Mouse (Mus musculus) heart, postnatal 0 days (tissue): ENCODE measurements around the gene Setd3. TPM values are rescaled to one million over a fixed set of nuclear protein-coding genes. Genes with fewer than 3 reads are reported as not detected.
A peak's percentile ranks its signal among the peaks of the same experiment; 100 is the strongest.

Experiments used
- ATAC-seq: fragments of 200-750 bp; cut with Nextera tagmentation; 2 replicates; pipeline ENCODE4 v1.8.0; 2017; ENCODE audit warnings: low read depth, moderate number of reproducible peaks, moderate library complexity; ENCODE audit not compliant: insufficient read depth
- DNase-seq: peaks from one replicate; pipeline ENCODE4 v3.0.0-alpha.2; 2016; ENCODE audit warnings: low spot score
- H3K27ac ChIP-seq: fragments of 300-500 bp; sonication (generic); 2 replicates; pipeline ENCODE4 v1.5.1; 2014; ENCODE audit warnings: low read depth, mild to moderate bottlenecking
- H3K27me3 ChIP-seq: fragments of 300-500 bp; sonication (generic); 2 replicates; pipeline ENCODE4 v1.6.1; 2014; ENCODE audit warnings: low read length, mixed read lengths; ENCODE audit not compliant: control insufficient read depth, insufficient read depth
- H3K36me3 ChIP-seq: fragments of 300-500 bp; sonication (generic); replicated peaks from 2 replicates; pipeline ENCODE4 v1.6.1; 2014; ENCODE audit warnings: low read length, mixed read lengths; ENCODE audit not compliant: control insufficient read depth, insufficient read depth
- H3K4me1 ChIP-seq: fragments of 300-500 bp; sonication (generic); 2 replicates; pipeline ENCODE4 v1.6.1; 2014; ENCODE audit warnings: antibody characterized with exemption; ENCODE audit not compliant: control insufficient read depth, insufficient read depth
- H3K4me2 ChIP-seq: fragments of 300-500 bp; sonication (generic); 2 replicates; pipeline ENCODE4 v1.6.1; 2014; ENCODE audit warnings: low read depth, mild to moderate bottlenecking, low read length, moderate library complexity
- H3K4me3 ChIP-seq: fragments of 300-500 bp; sonication (generic); 2 replicates; pipeline ENCODE4 v1.5.1; 2014; ENCODE audit warnings: low read depth, low read length
- H3K9ac ChIP-seq: fragments of 300-500 bp; sonication (generic); replicated peaks from 2 replicates; pipeline ENCODE4 v1.6.1; 2014; ENCODE audit warnings: low read depth, low read length, mixed read lengths
- H3K9me3 ChIP-seq: fragments of 300-500 bp; sonication (generic); replicated peaks from 2 replicates; pipeline ENCODE4 v1.6.1; 2016; ENCODE audit warnings: low read length; ENCODE audit not compliant: control insufficient read depth
- CTCF ChIP-seq: IDR thresholded peaks from 2 replicates; pipeline ENCODE4 v1.5.1; 2016; ENCODE audit warnings: antibody characterized with exemption, control low read depth, low read depth
- EP300 ChIP-seq: IDR thresholded peaks from 2 replicates; pipeline ENCODE4 v1.6.1; 2016; ENCODE audit warnings: antibody characterized with exemption, low read depth
- WGBS: fragments of 180-500 bp; shearing (Covaris S2); extraction: QIAGEN DNeasy Blood & Tissue Kit; methylation state at CpG from one replicate; pipeline ENCODE4 v1.1.7; 2014; 5-methylcytosine and 5-hydroxymethylcytosine counted together
- polyA plus RNA-seq: library from polyadenylated mRNA; unstranded; fragments of >200 nt; fragmentation: Nextera tagmentation; extraction: Ambion mirVana; gene quantifications from 2 replicates; pipeline ENCODE4 v1.2.1, GENCODE M21; 2015
- total RNA-seq: library from RNA; depleted of rRNA; stranded (reverse); fragments of >200 nt; gene quantifications from 2 replicates; pipeline ENCODE4 v1.2.3, GENCODE M21; 2014; ENCODE audit warnings: low replicate concordance

Setd3 gene
- total and polyA plus RNA-seq, 2 experiments from 2014 or later = 56.2 to 61.3 TPM

- H3K4me2 ChIP-seq = no peak overlapping the region
- 0 out of 2 replicates have a peak, but pooled peaks cover 4% of the 10 kb centered on the region for H3K36me3 ChIP-seq
- DNase-seq (no peak), ATAC-seq (no peak)
- no peak overlapping the region for H3K9ac ChIP-seq
- H3K27me3 ChIP-seq = no peaks in the 10 kb centered on the region
- WGBS = 42% methylated on average over 5 of the region's 5 CpGs
- TF ChIP-seq EP300 = no peak
- TF ChIP-seq CTCF = no peak
- no peak overlapping the region for H3K27ac ChIP-seq
- H3K4me3 ChIP-seq = no peak overlapping the region
- H3K4me1 ChIP-seq = peaks cover 31% of the 10 kb centered on the region
- H3K9me3 ChIP-seq = no peaks in the 10 kb centered on the region
Observed at GRCm38 (mm10) chr12:108212071-108212470, 33.0 kb upstream of the Setd3 start.

- no peaks in the 10 kb centered on the region for H3K9me3 ChIP-seq
- WGBS = 94% methylated on average over 15 of the region's 15 CpGs
- no peak overlapping the region for H3K9ac ChIP-seq
- H3K27ac ChIP-seq = no peak overlapping the region
- DNase-seq (no peak), ATAC-seq (no peak)
- peaks cover 31% of the 10 kb centered on the region for H3K4me1 ChIP-seq
- TF ChIP-seq CTCF (no peak), EP300 (no peak)
- no peaks in the 10 kb centered on the region for H3K27me3 ChIP-seq
- no peak overlapping the region for H3K4me2 ChIP-seq
- H3K36me3 ChIP-seq = peaks cover 11% of the 10 kb centered on the region
- no peak overlapping the region for H3K4me3 ChIP-seq
Observed at GRCm38 (mm10) chr12:108210623-108211022, 31.5 kb upstream of the Setd3 start.

- Histone ChIP-seq H3K4me1 (peaks cover 25% of the 10 kb centered on the region), H3K27me3 (no peaks in the 10 kb centered on the region), H3K4me3 (no peak overlapping the region), H3K9me3 (no peaks in the 10 kb centered on the region), H3K9ac (no peak overlapping the region), H3K4me2 (no peak overlapping the region), H3K27ac (no peak overlapping the region), H3K36me3 (peaks cover 23% of the 10 kb centered on the region)
- TF ChIP-seq EP300 (no peak), CTCF (peak; percentile 84)
- WGBS = 20% methylated on average over 13 of the region's 13 CpGs
- DNase-seq (peak; percentile 51), ATAC-seq (peak; percentile 59; the same call in 1 of the 2 replicates)
Observed at GRCm38 (mm10) chr12:108208726-108209438, 29.8 kb upstream of the Setd3 start.

- no peak for DNase-seq
- Histone ChIP-seq H3K4me1 (peaks cover 18% of the 10 kb centered on the region), H3K9me3 (no peaks in the 10 kb centered on the region), H3K27me3 (no peaks in the 10 kb centered on the region), H3K4me3 (no peak overlapping the region), H3K9ac (no peak overlapping the region), H3K27ac (no peak overlapping the region), H3K4me2 (no peak overlapping the region), H3K36me3 (peaks cover 29% of the 10 kb centered on the region)
- TF ChIP-seq EP300 (no peak), CTCF (no peak)
- no peak for ATAC-seq
- 88% methylated on average over 9 of the region's 9 CpGs for WGBS
Observed at GRCm38 (mm10) chr12:108208216-108208615, 29.1 kb upstream of the Setd3 start.

GRCm38 (mm10) chr12:108206641-108207040 is 27.5 kb upstream of the Setd3 start:
- H3K4me1 ChIP-seq = peaks cover 2% of the 10 kb centered on the region; the same call in 1 of the 2 replicates
- H3K27ac ChIP-seq = no peak overlapping the region
- peak; percentile 51 for DNase-seq
- TF ChIP-seq EP300 = no peak
- TF ChIP-seq CTCF = peak; percentile 85
- no peak overlapping the region for H3K9ac ChIP-seq
- H3K4me3 ChIP-seq = no peak overlapping the region
- no peak overlapping the region for H3K4me2 ChIP-seq
- H3K27me3 ChIP-seq = no peaks in the 10 kb centered on the region
- no peaks in the 10 kb centered on the region for H3K9me3 ChIP-seq
- 13% methylated on average over 5 of the region's 5 CpGs for WGBS
- H3K36me3 ChIP-seq = peaks cover 43% of the 10 kb centered on the region
- ATAC-seq = peak; percentile 56

GRCm38 (mm10) chr12:108204978-108205377 is 25.9 kb upstream of the Setd3 start:
- no peaks in the 10 kb centered on the region for H3K9me3 ChIP-seq
- 82% methylated on average over 12 of the region's 12 CpGs for WGBS
- H3K4me3 ChIP-seq = no peak overlapping the region
- TF ChIP-seq CTCF (no peak), EP300 (no peak)
- no peak overlapping the region for H3K9ac ChIP-seq
- H3K27me3 ChIP-seq = no peaks in the 10 kb centered on the region
- no peaks in the 10 kb centered on the region for H3K4me1 ChIP-seq
- peaks cover 60% of the 10 kb centered on the region for H3K36me3 ChIP-seq
- DNase-seq (no peak), ATAC-seq (no peak)
- no peak overlapping the region for H3K27ac ChIP-seq
- H3K4me2 ChIP-seq = no peak overlapping the region
